Mouse (Mus musculus) erythroblast, embryonic 14.5 days (primary cell): ENCODE data around the gene Cd36.

Experiments used
- GATA1 ChIP-seq: IDR thresholded peaks from 2 replicates; pipeline ENCODE4 v1.6.1; 2012; ENCODE audit warnings: low read length, inconsistent platforms, mixed read lengths
- TAL1 ChIP-seq: IDR thresholded peaks from 3 replicates; pipeline ENCODE4 v1.6.1; 2012; ENCODE audit warnings: low read length, inconsistent platforms, mixed read lengths

DNA sequence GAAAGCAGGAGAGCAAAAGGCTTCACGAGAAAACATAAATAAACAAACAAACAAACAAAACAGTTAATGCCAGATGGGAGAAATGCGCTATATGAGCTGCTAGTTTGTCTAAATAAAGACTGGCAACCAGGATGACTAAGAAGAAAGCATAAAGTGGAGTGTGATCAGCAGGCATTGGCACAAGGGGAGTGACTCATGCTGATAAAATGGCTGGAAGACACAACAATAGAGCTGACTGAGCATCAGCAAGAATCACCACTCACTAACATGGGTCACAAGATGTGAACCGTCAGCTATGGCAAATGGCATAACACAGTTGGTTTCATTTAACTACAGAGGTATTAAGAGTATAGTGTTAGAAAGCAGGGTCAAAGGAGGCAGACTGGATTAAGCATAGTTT lies 140.3 kb downstream of the Cd36 start:
- TF ChIP-seq TAL1 (no peak), GATA1 (no peak)
